Mouse (Mus musculus) retina, postnatal 1 day (tissue): ENCODE measurements at regions not wholly inside any gene's neighbourhood (a gene's known extent, or its start where the extent isn't known, plus 50 kb on each side); places are given as distances from the start of the nearest gene placed in this dataset.

Source experiments
- DNase-seq: peaks from one replicate; pipeline ENCODE4 v3.0.0-alpha.2; 2012

DNA sequence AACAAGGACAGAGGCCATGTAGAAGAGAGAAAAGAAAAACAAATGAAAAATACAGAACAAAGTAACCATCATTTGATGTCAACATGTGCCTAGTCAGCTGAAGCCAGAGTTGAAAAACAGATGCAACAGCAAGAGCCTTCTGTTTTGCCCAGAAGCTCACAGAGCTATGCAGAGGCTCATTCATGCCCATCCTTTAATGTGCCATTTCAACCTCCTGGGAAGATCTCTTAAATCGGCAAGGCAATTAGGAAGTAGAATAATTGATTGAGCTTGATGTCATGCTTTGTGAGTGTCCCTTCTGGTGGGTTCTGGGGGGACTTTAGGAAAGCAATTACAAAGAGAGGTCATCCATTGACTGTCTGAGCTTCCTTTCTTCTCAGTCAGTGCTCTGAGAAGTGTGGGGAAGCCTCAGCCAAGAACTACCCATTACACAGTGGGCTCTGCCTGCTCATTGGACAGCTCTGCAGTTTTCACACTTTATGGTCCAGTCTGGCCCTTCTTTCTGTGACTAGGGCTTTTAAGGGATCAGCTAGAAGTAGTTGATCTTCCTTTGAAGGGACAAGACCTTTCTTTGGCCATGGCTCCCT, 240.2 kb downstream of the Kcne4 start:
- peak; percentile 18 for DNase-seq

- peak; percentile 28 for DNase-seq
Measured at GRCm38 (mm10) chr1:79080231-79080630, 263.7 kb downstream of the Kcne4 start.
